Mouse (Mus musculus) cerebral cortex, adult 2 months (tissue): Measurements from ENCODE around the gene Col9a2.

ENCODE experiments used
- WGBS: fragments of 180-500 bp; shearing (Covaris S2); methylation state at CpG from one replicate; pipeline ENCODE4 v1.1.7; 2018; 5-methylcytosine and 5-hydroxymethylcytosine counted together

Gene Col9a2

GRCm38 (mm10) chr4:121090211-121090610 lies 51.0 kb downstream of the Col9a2 start:
- 96% methylated on average over 4 of the region's 4 CpGs for WGBS

GRCm38 (mm10) chr4:121097650-121098378 lies 58.6 kb downstream of the Col9a2 start, which contains the start of gene Zmpste24:
Gene Zmpste24, minus strand, starts transcription at chr4:121098241.
- WGBS, result under 1% methylated on average over 39 of the region's 39 CpGs

DNA sequence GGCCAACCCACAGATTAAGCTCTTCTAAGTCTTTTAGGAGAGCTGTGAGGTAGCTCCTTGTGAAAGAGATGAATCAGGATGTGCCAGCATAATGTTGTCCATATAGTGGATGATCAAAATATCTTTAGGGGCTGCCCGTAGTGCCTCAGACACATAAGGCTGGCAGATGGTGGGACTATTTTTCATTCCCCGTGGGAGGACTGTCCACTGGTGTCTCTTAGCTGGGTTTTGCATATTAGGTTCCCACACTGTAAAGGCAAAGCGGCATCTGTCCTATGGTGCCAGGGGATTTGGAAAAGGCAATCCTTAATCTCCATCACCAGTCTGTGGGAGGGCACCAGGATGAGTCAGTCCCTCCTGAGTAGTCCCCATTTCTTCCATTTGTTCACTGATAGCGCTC lies 64.1 kb downstream of the Col9a2 start:
- WGBS, result 65% methylated on average over 4 of the region's 4 CpGs
